Mouse (Mus musculus): ENCODE results near the gene Sfmbt1. TPM values are rescaled to one million over a fixed set of nuclear protein-coding genes. Genes with fewer than 3 reads are reported as not detected.
"Not testable (repeated sequence)": the region's sequence is repeated elsewhere in the genome, so short reads cannot be mapped to it uniquely, and the experiment has no call there.

Sfmbt1 gene
- polyA plus RNA-seq, 1 experiment from 2014 or later: 16.9 TPM

DNA sequence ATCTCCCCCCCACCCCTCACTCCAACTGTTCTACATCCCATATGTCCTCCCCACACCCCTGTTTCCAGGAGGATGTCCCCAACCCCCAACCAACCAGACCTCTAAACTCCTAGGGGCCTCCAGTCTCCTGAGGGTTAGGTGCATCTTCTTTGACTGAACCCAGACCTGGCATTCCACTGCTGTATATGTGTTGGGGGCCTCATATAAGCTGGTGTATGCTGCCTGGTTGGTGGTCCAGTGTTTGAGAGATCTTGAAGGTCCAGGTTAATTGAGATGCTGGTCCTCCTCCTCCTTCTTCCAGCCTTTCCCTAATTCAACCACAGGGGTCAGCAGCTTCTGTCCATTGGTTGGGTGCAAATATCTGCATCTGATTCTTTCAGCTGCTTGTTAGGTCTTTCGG, 4.0 kb downstream of the Sfmbt1 start:
- H3K9me3 ChIP-seq; H3K27ac ChIP-seq; H3K36me3 ChIP-seq; H3K4me3 ChIP-seq (replicated peaks); H3K4me1 ChIP-seq (replicated peaks); H3K4me2 ChIP-seq; ATAC-seq (ENCODE audit: insufficient number of reproducible peaks, insufficient read depth, low FRiP score, low TSS enrichment, low read depth); H3K9ac ChIP-seq (replicated peaks): not testable (repeated sequence)
- peaks cover 18% of the 10 kb centered on the region for H3K27me3 ChIP-seq
- 85% methylated on average over 1 of the region's 1 CpGs for WGBS

DNA sequence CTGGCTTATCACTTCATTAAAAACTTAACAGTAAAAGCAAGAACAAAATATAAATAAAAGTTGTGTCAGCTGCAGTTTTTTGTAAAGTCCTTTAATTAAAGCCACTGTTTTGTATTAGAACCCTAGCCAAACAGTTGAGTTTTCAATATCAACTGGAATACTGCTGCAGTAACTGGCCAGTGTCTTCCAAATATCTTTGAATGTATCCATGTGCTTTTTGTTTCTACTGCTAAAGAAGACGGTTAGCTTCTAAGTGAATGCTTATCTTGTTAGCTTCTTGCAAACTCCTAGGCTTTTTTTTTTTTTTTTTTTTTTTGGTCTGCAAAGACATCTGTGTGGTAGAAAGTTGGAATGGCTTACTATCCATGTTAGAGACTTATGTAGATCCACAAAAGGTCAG, 4.9 kb downstream of the Sfmbt1 start:
- no peak overlapping the region for H3K4me3 ChIP-seq (replicated peaks)
- no peaks in the 10 kb centered on the region for H3K9me3 ChIP-seq
- H3K27me3 ChIP-seq: peaks cover 10% of the 10 kb centered on the region
- no peak for ATAC-seq (ENCODE audit: insufficient number of reproducible peaks, insufficient read depth, low FRiP score, low TSS enrichment, low read depth)
- WGBS: 82% methylated on average over 1 of the region's 1 CpGs
- no peak overlapping the region for H3K9ac ChIP-seq (replicated peaks)
- H3K4me1 ChIP-seq (replicated peaks): peaks cover 10% of the 10 kb centered on the region; the same call in 1 of the 2 replicates
- no peaks in the 10 kb centered on the region for H3K36me3 ChIP-seq
- no peak overlapping the region for H3K4me2 ChIP-seq
- no peak overlapping the region for H3K27ac ChIP-seq

DNA sequence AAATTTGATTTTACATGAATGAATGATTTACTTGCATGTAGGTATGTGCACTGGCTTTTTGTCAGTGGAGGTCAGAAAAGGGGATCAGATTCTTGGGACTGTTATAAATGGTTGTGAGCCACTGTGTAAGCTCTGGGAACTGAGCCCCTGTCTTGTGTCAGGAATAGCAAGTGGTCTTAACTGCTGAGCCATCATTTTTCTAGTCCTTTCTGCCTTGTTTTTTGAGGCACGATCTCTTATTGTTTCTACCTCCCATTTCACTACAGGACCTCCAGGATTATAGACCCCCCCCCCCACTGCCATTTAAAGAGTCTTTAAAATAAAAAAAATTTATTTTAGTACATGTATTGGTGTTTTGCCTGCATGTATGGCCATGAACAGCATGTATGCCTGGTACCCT, 7.2 kb downstream of the Sfmbt1 start:
- Histone ChIP-seq H3K9me3 (no peaks in the 10 kb centered on the region), H3K9ac (replicated peaks) (no peak overlapping the region), H3K4me2 (no peak overlapping the region), H3K27me3 (no peaks in the 10 kb centered on the region), H3K27ac (no peak overlapping the region), H3K36me3 (no peaks in the 10 kb centered on the region), H3K4me1 (replicated peaks) (peaks cover 6% of the 10 kb centered on the region; the same call in 1 of the 2 replicates), H3K4me3 (replicated peaks) (no peak overlapping the region)
- 95% methylated on average over 1 of the region's 1 CpGs for WGBS
- no peak for ATAC-seq (ENCODE audit: insufficient number of reproducible peaks, insufficient read depth, low FRiP score, low TSS enrichment, low read depth)

DNA sequence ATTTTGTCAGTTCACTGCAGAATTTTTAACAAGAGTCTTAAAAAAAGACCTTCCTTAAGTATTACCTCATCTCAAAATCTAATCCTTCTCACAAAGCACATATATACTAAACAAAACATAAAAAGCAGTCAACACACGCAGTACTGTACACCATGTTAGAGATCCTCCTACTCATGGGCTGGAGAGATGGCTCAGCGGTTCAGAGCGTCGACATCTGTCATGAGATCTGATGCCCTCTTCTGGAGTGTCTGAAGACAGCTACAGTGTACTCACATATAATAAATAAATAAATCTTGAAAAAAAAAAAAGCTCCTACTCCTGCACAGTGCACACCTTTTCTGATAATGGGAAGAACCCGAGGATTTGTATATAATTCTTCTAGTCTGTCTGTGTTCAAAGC, 7.8 kb downstream of the Sfmbt1 start:
- ATAC-seq (ENCODE audit: insufficient number of reproducible peaks, insufficient read depth, low FRiP score, low TSS enrichment, low read depth): no peak
- WGBS: 84% methylated on average over 5 of the region's 5 CpGs

GRCm38 (mm10) chr14:30731896-30732295, 17.2 kb downstream of the Sfmbt1 start:
- Histone ChIP-seq H3K27me3 (no peaks in the 10 kb centered on the region), H3K9me3 (no peaks in the 10 kb centered on the region), H3K4me3 (replicated peaks) (no peak overlapping the region), H3K27ac (no peak overlapping the region), H3K4me2 (no peak overlapping the region), H3K9ac (replicated peaks) (no peak overlapping the region), H3K36me3 (no peaks in the 10 kb centered on the region), H3K4me1 (replicated peaks) (no peaks in the 10 kb centered on the region; the same call in 1 of the 2 replicates)
- no peak for ATAC-seq (ENCODE audit: insufficient number of reproducible peaks, insufficient read depth, low FRiP score, low TSS enrichment, low read depth)
- WGBS: 91% methylated on average over 3 of the region's 3 CpGs

More for the DNA sequence above, 7.8 kb downstream of the Sfmbt1 start:
- Histone ChIP-seq H3K4me2 (no peak overlapping the region), H3K36me3 (no peaks in the 10 kb centered on the region), H3K9me3 (no peaks in the 10 kb centered on the region), H3K9ac (replicated peaks) (no peak overlapping the region), H3K4me1 (replicated peaks) (0 out of 2 replicates have a peak, but pooled peaks cover 3% of the 10 kb centered on the region), H3K27me3 (no peaks in the 10 kb centered on the region), H3K4me3 (replicated peaks) (no peak overlapping the region), H3K27ac (no peak overlapping the region)

DNA sequence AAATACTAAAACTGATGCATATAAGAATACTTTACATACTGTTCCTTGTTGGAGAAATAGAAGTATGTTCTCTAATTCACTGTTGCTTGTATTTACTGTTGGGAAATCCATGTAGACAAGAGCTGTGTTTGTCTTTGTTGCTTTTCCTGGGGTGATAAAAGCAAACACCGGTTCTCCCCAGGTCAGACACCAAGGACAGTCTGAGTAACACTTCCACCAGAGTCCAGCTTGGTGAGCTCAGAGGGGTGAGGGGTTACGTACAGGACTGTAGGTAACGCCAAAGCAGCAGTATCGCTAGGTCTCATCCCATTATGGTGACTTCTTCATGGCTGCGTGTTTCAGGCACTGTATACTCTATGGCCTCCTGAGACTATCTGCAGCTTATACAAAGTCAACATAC, 20.0 kb downstream of the Sfmbt1 start:
- H3K4me2 ChIP-seq: no peak overlapping the region
- no peak overlapping the region for H3K9ac ChIP-seq (replicated peaks)
- no peak overlapping the region for H3K4me3 ChIP-seq (replicated peaks)
- no peak overlapping the region for H3K27ac ChIP-seq
- no peaks in the 10 kb centered on the region for H3K9me3 ChIP-seq
- no peak for ATAC-seq (ENCODE audit: insufficient number of reproducible peaks, insufficient read depth, low FRiP score, low TSS enrichment, low read depth)
- no peaks in the 10 kb centered on the region; the same call in 1 of the 2 replicates for H3K4me1 ChIP-seq (replicated peaks)
- no peaks in the 10 kb centered on the region for H3K36me3 ChIP-seq
- no peaks in the 10 kb centered on the region for H3K27me3 ChIP-seq
- 93% methylated on average over 5 of the region's 5 CpGs for WGBS

GRCm38 (mm10) chr14:30735810-30736209, 21.2 kb downstream of the Sfmbt1 start:
- 68% methylated on average over 3 of the region's 3 CpGs for WGBS

DNA sequence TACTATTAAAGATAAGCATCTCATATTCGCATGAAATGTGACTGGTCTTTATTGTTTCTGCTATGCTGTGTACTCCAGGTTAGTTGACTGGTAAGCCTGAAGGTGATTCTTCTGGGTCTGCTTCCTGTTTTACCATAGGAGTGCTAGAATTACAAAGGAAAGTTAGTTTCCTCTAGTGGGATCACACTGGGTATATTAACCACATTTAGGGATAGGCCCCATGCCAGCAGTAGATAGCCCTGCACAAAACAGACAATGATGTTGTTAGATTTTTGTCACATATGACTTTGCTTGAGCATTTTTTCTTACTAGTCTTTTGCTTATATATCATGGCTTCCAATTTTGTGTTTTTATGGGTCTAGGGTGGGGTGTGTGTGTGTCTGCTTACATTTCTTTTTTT, 21.8 kb downstream of the Sfmbt1 start:
- Histone ChIP-seq H3K9me3 (no peaks in the 10 kb centered on the region), H3K27ac (no peak overlapping the region), H3K27me3 (no peaks in the 10 kb centered on the region), H3K36me3 (no peaks in the 10 kb centered on the region), H3K4me1 (replicated peaks) (no peaks in the 10 kb centered on the region; the same call in 1 of the 2 replicates), H3K4me2 (no peak overlapping the region), H3K9ac (replicated peaks) (no peak overlapping the region), H3K4me3 (replicated peaks) (no peak overlapping the region)
- WGBS: 95% methylated on average over 1 of the region's 1 CpGs
- ATAC-seq (ENCODE audit: insufficient number of reproducible peaks, insufficient read depth, low FRiP score, low TSS enrichment, low read depth): no peak

More at GRCm38 (mm10) chr14:30735810-30736209, 21.2 kb downstream of the Sfmbt1 start:
- H3K4me2 ChIP-seq: no peak overlapping the region
- no peaks in the 10 kb centered on the region; the same call in 1 of the 2 replicates for H3K4me1 ChIP-seq (replicated peaks)
- H3K27me3 ChIP-seq: no peaks in the 10 kb centered on the region
- no peaks in the 10 kb centered on the region for H3K36me3 ChIP-seq
- no peak for ATAC-seq (ENCODE audit: insufficient number of reproducible peaks, insufficient read depth, low FRiP score, low TSS enrichment, low read depth)
- no peak overlapping the region for H3K27ac ChIP-seq
- no peak overlapping the region for H3K4me3 ChIP-seq (replicated peaks)
- H3K9me3 ChIP-seq: no peaks in the 10 kb centered on the region
- no peak overlapping the region for H3K9ac ChIP-seq (replicated peaks)

DNA sequence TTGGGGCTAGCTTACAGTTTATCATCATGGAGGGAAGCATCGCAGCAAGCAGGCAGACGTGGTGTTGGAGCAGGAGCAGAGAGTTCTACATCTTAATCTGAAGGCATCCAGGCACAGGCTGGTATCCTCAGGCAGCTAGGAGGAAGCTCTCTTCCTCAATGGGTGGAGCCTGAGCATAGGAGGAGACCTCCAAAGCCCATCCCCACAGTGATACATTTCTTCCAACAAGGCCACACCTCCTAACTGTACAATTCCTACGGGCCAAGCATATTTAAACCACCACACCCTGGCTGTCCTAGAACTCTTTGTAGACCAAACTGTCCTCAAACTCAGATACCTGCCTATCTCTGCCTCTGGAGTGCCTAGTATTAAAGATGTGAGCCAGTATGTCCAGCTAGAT, 29.2 kb downstream of the Sfmbt1 start:
- H3K27me3 ChIP-seq: no peaks in the 10 kb centered on the region
- no peak overlapping the region for H3K27ac ChIP-seq
- H3K36me3 ChIP-seq: 0 out of 2 replicates have a peak, but pooled peaks cover 6% of the 10 kb centered on the region
- H3K4me2 ChIP-seq: no peak overlapping the region
- H3K9ac ChIP-seq (replicated peaks): no peak overlapping the region
- 71% methylated on average over 3 of the region's 3 CpGs for WGBS
- H3K4me3 ChIP-seq (replicated peaks): no peak overlapping the region
- ATAC-seq (ENCODE audit: insufficient number of reproducible peaks, insufficient read depth, low FRiP score, low TSS enrichment, low read depth): no peak
- H3K9me3 ChIP-seq: no peaks in the 10 kb centered on the region
- H3K4me1 ChIP-seq (replicated peaks): peaks cover 6% of the 10 kb centered on the region; the same call in 1 of the 2 replicates

DNA sequence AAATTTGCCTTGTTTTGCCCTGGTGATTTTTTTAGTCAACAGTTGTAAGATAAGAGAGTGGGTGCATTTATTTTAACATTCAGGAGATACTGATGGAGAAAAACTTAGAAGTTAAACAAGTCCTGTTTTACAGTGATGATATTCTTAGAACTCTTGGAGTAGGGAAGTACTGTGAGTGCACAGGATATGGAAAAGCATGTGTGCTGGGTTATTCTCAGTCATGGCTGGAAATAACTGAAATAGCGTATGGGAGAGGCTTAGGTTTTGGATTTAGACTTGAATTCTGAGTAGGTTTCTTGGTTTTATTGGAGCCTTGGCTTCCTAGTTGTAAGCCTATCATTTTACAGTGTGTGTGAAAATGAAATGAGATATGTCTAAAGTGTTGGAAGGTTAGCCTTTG, 31.5 kb downstream of the Sfmbt1 start:
- Histone ChIP-seq H3K4me3 (replicated peaks) (no peak overlapping the region), H3K27ac (no peak overlapping the region), H3K27me3 (no peaks in the 10 kb centered on the region), H3K4me2 (no peak overlapping the region), H3K36me3 (0 out of 2 replicates have a peak, but pooled peaks cover 6% of the 10 kb centered on the region), H3K4me1 (replicated peaks) (peaks cover 6% of the 10 kb centered on the region; the same call in 1 of the 2 replicates), H3K9me3 (no peaks in the 10 kb centered on the region), H3K9ac (replicated peaks) (no peak overlapping the region)
- WGBS: 67% methylated on average over 1 of the region's 1 CpGs
- no peak for ATAC-seq (ENCODE audit: insufficient number of reproducible peaks, insufficient read depth, low FRiP score, low TSS enrichment, low read depth)

DNA sequence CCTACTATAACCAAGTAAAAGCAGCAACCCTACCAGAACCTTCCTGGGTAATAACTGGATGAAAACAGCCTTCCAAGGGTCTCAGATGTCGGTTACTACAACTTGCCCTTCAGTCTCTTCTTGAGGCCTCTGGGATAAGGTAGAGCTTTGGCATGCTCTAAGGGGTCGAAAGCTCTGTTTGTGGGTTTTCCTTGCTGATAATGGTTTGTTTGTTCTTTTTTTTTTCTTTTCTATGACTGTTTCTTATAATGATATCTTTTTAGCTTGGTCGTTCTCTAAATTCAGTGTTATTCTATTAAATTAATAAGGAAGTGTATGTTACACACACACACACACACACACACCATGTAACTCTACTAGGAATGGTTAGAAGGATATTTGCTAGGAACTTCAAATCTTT, 42.6 kb downstream of the Sfmbt1 start:
- no peak overlapping the region for H3K4me2 ChIP-seq
- no peak overlapping the region for H3K4me3 ChIP-seq (replicated peaks)
- no peaks in the 10 kb centered on the region for H3K4me1 ChIP-seq (replicated peaks)
- H3K27ac ChIP-seq: no peak overlapping the region
- WGBS: 86% methylated on average over 3 of the region's 3 CpGs
- no peak for ATAC-seq (ENCODE audit: insufficient number of reproducible peaks, insufficient read depth, low FRiP score, low TSS enrichment, low read depth)
- H3K9me3 ChIP-seq: no peaks in the 10 kb centered on the region
- no peaks in the 10 kb centered on the region for H3K27me3 ChIP-seq
- no peak overlapping the region for H3K9ac ChIP-seq (replicated peaks)
- no peaks in the 10 kb centered on the region for H3K36me3 ChIP-seq

- 90% methylated on average over 1 of the region's 1 CpGs for WGBS
- H3K4me2 ChIP-seq: no peak overlapping the region
- no peak overlapping the region for H3K27ac ChIP-seq
- no peaks in the 10 kb centered on the region for H3K4me1 ChIP-seq (replicated peaks)
- H3K9me3 ChIP-seq: no peaks in the 10 kb centered on the region
- no peaks in the 10 kb centered on the region for H3K27me3 ChIP-seq
- no peak for ATAC-seq (ENCODE audit: insufficient number of reproducible peaks, insufficient read depth, low FRiP score, low TSS enrichment, low read depth)
- no peak overlapping the region for H3K9ac ChIP-seq (replicated peaks)
- H3K36me3 ChIP-seq: no peaks in the 10 kb centered on the region
- no peak overlapping the region for H3K4me3 ChIP-seq (replicated peaks)
Measured at GRCm38 (mm10) chr14:30761211-30761610, 46.6 kb downstream of the Sfmbt1 start.

All from limb, embryonic 12.5 days (tissue).